Mouse (Mus musculus): Measurements from ENCODE around the gene Nr4a3.

Nr4a3 gene

DNA sequence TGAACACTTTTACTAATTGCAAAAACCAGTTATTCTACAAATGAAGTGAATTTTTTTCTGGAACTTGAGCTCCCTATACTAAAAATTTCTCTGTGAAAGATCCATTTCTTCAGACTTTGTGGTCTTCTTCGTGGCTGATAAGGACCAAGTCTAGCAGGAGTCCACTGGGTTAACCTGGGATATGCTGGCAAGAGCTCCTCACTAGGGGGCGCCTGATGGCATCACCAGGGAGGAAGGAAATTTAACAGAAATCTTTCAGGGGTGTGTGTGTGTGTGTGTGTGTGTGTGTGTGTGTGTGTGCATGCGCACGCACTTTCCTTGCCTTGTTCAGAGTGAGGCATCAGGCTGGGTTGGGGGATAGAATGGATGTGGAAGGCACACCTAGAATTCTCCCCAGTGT is 71.2 kb downstream of the Nr4a3 start:
- peak; percentile 34 for DNase-seq (ENCODE audit: low spot score)

- no peak for DNase-seq (ENCODE audit: low spot score)
These were observed 79.4 kb downstream of the Nr4a3 start for GRCm38 (mm10) chr4:48124416-48124772.

DNA sequence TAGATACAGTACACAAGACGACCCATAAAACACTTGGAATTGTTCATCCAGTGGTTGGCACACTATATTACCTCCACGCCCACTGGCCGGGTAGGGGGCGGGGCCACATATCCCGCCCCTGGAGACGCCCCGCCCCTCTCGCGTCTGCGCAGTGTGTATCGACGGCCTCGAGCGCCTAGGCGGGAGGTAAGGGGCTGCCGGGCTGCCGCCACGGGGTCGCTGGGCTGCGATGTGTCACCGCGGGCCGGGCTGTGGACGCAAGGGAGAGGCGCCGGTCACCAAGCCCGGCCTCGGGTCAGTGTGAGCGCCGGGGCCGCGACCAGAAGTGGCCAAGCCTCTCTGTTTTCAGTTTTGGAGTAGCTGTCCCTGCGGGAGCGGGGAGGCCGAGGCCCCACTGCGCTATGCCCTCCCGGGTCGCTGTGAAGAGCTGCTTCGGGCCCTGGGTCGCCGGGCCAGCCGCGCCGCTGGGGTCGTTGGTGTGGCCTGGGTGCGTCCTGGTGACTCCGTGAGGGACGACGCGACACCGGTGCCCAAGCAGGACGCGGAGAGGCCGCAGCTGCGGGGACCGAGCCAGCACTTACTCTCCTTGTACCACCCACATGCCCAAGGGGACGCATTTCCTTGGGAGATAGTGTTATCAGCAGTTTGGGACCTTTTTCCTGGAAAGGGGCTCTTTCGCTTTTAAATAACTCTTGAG is 80.0 kb downstream of the Nr4a3 start, which contains the start of gene Stx17:
Stx17 (plus strand) TSS at position 143 of the 697 bp plus-strand sequence.
- DNase-seq (ENCODE audit: low spot score), result peak; percentile 94

GRCm38 (mm10) chr4:48130314-48130713 is 85.4 kb downstream of the Nr4a3 start:
- no peak for DNase-seq (ENCODE audit: low spot score)

GRCm38 (mm10) chr4:48131606-48132005 is 86.7 kb downstream of the Nr4a3 start:
- no peak for DNase-seq (ENCODE audit: low spot score)

DNA sequence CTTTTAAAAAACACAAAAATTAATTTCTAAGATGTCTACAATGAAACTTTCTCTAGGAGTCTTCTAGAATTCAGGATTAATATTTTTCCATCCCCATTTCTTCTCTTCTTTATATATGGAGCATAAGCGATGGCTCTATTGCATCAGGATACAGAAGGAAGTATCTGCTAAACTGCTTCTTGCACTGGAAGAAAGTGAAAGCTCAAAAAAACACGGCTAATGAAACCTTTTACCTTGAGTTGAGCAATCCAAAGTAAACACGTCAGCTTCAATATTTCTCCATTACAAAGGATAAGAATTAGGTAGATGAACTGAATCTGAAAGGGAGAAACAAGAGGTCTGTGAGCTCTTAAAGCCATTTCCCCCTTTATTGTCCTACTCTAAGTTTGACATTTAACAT is 87.8 kb downstream of the Nr4a3 start:
- DNase-seq (ENCODE audit: low spot score), result no peak
